In genomic region chr2:130496037-130496436, GRCm38 (mm10) we compare ENCODE assay signal across 8 mouse cellular contexts. TPM values are rescaled to one million over a fixed set of nuclear protein-coding genes. Genes with fewer than 3 reads are reported as not detected.
DNase-seq lines count a peak whose midpoint lies in the region; ATAC-seq and TF ChIP-seq lines count a peak whose summit lies in the region.

No protein-coding gene starts in this region.

- no peak for TF ChIP-seq CTCF in intestine, postnatal 0 days (IDR thresholded peaks at IDR 0.05; ENCODE audit: low read depth)

- intact Hi-C loops in left cerebral cortex, postnatal 4 days (cut with DNase I), result no loop called here

- H3K4me2 ChIP-seq in forebrain, embryonic 15.5 days (replicated peaks), result no peak overlapping the region
- no peak overlapping the region for H3K4me2 ChIP-seq in hindbrain, embryonic 11.5 days (replicated peaks; ENCODE audit: low read depth, low read length)
- no peak overlapping the region for H3K4me2 ChIP-seq in intestine, postnatal 0 days (replicated peaks; ENCODE audit: low read depth)

- 11% methylated on average over 6 of the region's 6 CpGs for WGBS in forebrain, embryonic 15.5 days
- 29% methylated on average over 6 of the region's 6 CpGs for WGBS in hindbrain, embryonic 11.5 days
- WGBS in intestine, postnatal 0 days, result 54% methylated on average over 6 of the region's 6 CpGs

- peak; percentile 72 for ATAC-seq in forebrain, embryonic 15.5 days (replicated peaks)
- ATAC-seq in hindbrain, embryonic 11.5 days (ENCODE audit: low FRiP score), result peak; percentile 74
- no peak for ATAC-seq in intestine, postnatal 0 days

- H3K27me3 ChIP-seq in forebrain, embryonic 15.5 days, result no peaks in the 10 kb centered on the region
- no peaks in the 10 kb centered on the region for H3K27me3 ChIP-seq in hindbrain, embryonic 11.5 days (ENCODE audit: control insufficient read depth, insufficient read depth, low read length)
- H3K27me3 ChIP-seq in intestine, postnatal 0 days (replicated peaks; ENCODE audit: control insufficient read depth, insufficient read depth, low read length), result no peaks in the 10 kb centered on the region

- H3K9me3 ChIP-seq in forebrain, embryonic 15.5 days, result no peaks in the 10 kb centered on the region
- no peaks in the 10 kb centered on the region for H3K9me3 ChIP-seq in hindbrain, embryonic 11.5 days (ENCODE audit: control insufficient read depth, low read length)
- no peaks in the 10 kb centered on the region for H3K9me3 ChIP-seq in intestine, postnatal 0 days (ENCODE audit: control insufficient read depth)

- peak; percentile 16 for DNase-seq in embryo, embryonic 11 days
- no peak for DNase-seq in embryo, embryonic 10.5 days (ENCODE audit: low spot score)
- peak; percentile 37 for DNase-seq in adrenal gland, postnatal 25 days
- DNase-seq in hindbrain, embryonic 11.5 days (ENCODE audit: low spot score), result peak; percentile 37
- peak; percentile 80 for DNase-seq in left cerebral cortex, postnatal 4 days
- peak; percentile 68 to 78 for DNase-seq in right cerebral cortex, postnatal 10 days (ENCODE audit: low spot score in 2 of 2)

- peak overlapping the region; percentile 46 for H3K27ac ChIP-seq in forebrain, embryonic 15.5 days (replicated peaks)
- H3K27ac ChIP-seq in hindbrain, embryonic 11.5 days (ENCODE audit: low read depth, low read length), result no peak overlapping the region
- H3K27ac ChIP-seq in intestine, postnatal 0 days (ENCODE audit: low read depth, low read length), result no peak overlapping the region

- H3K9ac ChIP-seq in forebrain, embryonic 15.5 days (replicated peaks), result no peak overlapping the region
- H3K9ac ChIP-seq in hindbrain, embryonic 11.5 days (ENCODE audit: low read depth, low read length), result no peak overlapping the region
- no peak overlapping the region for H3K9ac ChIP-seq in intestine, postnatal 0 days (ENCODE audit: low read depth, low read length)

- peaks cover 23% of the 10 kb centered on the region for H3K4me1 ChIP-seq in forebrain, embryonic 15.5 days
- no peaks in the 10 kb centered on the region; the same call in 1 of the 2 replicates for H3K4me1 ChIP-seq in hindbrain, embryonic 11.5 days (replicated peaks; ENCODE audit: control insufficient read depth, insufficient read depth, low read length)
- no peaks in the 10 kb centered on the region for H3K4me1 ChIP-seq in intestine, postnatal 0 days (replicated peaks; ENCODE audit: control insufficient read depth, insufficient read depth, low read length)

- H3K4me3 ChIP-seq in forebrain, embryonic 15.5 days, result no peak overlapping the region
- no peak overlapping the region for H3K4me3 ChIP-seq in hindbrain, embryonic 11.5 days (ENCODE audit: low read depth, low read length)
- H3K4me3 ChIP-seq in intestine, postnatal 0 days (ENCODE audit: low read depth, low read length), result no peak overlapping the region

- no peaks in the 10 kb centered on the region for H3K36me3 ChIP-seq in forebrain, embryonic 15.5 days
- no peaks in the 10 kb centered on the region for H3K36me3 ChIP-seq in hindbrain, embryonic 11.5 days (ENCODE audit: control insufficient read depth, insufficient read depth, low read length)
- no peaks in the 10 kb centered on the region for H3K36me3 ChIP-seq in intestine, postnatal 0 days (ENCODE audit: control insufficient read depth, insufficient read depth)

RNA-seq across cellular contexts. Expression of gene Ptpra, which starts 46.0 kb away (rescaled TPM):
- 115 and 144 TPM in 2 replicates for total RNA-seq in adrenal gland, postnatal 25 days (2021)
- polyA plus RNA-seq in forebrain, embryonic 15.5 days (2015; fragmentation: Nextera tagmentation; extraction: Ambion mirVana), result 146 and 160 TPM in 2 replicates
- 102 TPM in 2 replicates for polyA plus RNA-seq in hindbrain, embryonic 11.5 days (2014; fragmentation: Nextera tagmentation; extraction: Ambion mirVana)
- 100 to 1,000 TPM; 243 to 247 TPM for total RNA-seq in left cerebral cortex, postnatal 4 days (2021)
- polyA plus RNA-seq in intestine, postnatal 0 days (2015; fragmentation: Nextera tagmentation; extraction: Ambion mirVana), result 27.4 and 28.2 TPM in 2 replicates
